Mouse (Mus musculus): ENCODE data around the gene Itpkc.

The Itpkc gene

DNA sequence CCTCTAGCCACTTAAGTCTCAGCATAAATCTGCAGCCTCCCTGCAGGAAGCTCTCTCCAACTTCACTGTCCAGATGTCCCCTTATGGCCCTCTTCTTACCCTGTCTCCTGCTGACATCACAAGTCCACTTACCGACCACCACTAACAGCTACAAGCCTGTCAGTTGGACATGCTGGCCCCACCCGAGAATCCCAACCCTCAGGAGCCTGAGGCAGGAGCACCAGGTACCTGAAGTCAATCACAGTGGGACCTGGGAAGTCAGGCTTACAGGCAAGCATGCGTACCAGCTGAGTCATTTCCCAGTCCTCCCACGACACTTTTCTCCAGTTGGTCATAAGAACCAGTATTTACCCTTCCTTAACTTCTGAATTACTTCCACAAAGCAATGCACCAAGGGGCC is 34.7 kb downstream of the Itpkc start:
- DNase-seq (ENCODE audit: low read depth, low spot score) = no peak

DNA sequence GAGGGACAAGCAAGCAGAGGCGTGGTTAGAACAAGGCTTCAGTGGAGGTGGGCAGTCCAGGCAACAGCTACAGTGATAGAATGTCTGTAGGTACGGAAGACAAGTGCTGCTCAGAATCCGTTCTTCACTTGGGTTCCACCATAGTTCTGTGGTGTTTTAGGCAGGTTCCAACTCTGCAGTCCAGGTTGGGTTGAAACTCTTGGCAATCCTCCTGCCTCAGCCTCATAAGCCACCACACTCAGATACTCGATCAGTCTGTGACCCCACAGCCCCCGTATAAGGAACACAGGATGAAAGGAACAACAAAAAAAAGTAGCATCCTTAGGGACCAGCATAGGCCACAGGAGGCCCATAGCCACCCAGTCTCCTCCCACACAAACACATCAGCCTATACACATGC is 36.0 kb downstream of the Itpkc start:
- no peak for DNase-seq (ENCODE audit: low read depth, low spot score)

DNA sequence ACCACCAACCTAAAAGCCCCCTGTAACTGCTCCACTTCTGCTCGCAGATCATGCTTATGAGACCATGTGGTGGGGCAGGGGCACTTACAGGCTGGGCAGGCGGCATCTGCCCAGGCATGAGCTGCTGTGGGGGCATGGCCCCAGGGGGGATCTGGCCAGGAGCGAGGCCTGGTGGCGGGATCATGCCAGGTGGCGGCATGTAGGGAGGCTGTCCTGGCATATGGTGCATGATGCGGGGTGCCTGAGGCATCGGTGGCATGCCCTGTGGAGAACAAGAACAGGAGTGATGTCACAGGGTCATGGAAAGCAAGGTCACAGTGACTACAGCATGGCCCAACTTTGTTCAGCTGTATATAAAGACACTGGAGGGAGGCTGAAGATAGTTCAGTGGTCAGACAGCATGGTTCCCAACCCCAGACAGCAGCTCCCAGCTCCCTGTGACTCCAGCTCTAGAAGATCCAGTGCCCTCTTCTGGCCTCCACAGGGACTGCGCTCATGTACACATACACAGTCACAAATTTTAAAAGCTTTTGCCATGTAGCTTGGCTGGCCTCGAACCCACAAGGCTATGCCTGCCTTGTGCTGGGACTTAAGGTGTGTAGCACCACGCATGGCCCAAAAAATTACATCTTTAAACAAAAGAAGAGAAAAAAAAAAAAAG is 39.1 kb downstream of the Itpkc start:
- no peak for DNase-seq (ENCODE audit: low read depth, low spot score)

DNA sequence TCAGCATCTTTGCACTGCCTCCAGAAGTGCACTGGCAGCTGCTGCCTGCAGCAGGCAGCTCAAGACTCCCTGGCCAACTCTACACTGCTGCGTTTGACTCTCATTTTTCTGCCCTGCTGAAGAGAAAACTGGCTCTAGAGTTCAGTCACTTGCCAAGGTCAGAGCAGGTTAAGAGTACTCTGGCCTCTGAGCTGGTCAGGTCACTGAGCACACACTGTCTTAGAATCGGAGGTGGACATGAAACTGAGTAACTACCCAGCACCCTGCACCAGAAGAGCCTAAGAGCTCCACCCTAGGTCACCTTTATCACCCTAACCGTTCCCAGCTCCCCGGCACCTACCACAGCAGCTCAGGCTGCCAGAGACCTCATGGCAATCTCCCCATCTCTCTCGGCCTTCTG is 42.5 kb downstream of the Itpkc start:
- DNase-seq (ENCODE audit: low read depth, low spot score) = no peak

DNA sequence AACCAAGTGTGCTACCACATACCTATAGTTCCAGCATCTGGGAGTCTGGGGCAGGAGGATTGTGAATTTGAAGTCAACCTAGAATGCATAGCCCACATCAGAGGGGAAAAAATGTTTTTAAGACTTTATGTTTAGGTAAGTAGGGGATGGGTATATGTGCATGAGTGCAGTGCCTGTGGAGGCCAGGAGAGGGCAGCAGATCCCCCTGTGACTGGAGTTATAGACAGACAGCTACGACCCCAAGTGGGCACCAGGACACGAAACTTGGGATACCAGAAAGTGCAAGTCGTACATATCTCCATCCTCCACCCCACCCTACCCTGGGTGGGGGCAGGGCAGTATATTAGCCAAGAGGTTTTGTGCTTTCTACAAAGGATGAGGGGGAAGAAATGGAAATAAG is 43.5 kb downstream of the Itpkc start:
- DNase-seq (ENCODE audit: low read depth, low spot score) = no peak

DNA sequence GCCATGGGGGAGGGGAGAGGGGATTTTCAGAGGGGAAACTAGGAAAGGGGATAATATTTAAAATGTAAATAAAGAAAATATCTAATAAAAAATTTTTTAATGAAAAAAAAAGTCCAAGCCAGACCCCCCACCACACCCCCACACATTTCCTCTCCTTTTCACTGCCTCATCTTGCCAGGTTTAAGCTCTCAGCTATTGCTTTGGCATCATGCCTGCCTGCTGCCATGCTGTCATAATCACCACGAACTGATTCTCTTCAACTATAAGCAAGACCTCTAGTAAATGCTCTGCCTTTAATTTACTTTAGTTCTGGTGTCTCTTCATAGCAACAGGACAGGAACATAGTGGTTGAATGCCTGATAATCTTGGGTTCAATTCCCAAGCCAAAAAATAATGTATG is 46.0 kb downstream of the Itpkc start:
- DNase-seq (ENCODE audit: low read depth, low spot score) = no peak

DNA sequence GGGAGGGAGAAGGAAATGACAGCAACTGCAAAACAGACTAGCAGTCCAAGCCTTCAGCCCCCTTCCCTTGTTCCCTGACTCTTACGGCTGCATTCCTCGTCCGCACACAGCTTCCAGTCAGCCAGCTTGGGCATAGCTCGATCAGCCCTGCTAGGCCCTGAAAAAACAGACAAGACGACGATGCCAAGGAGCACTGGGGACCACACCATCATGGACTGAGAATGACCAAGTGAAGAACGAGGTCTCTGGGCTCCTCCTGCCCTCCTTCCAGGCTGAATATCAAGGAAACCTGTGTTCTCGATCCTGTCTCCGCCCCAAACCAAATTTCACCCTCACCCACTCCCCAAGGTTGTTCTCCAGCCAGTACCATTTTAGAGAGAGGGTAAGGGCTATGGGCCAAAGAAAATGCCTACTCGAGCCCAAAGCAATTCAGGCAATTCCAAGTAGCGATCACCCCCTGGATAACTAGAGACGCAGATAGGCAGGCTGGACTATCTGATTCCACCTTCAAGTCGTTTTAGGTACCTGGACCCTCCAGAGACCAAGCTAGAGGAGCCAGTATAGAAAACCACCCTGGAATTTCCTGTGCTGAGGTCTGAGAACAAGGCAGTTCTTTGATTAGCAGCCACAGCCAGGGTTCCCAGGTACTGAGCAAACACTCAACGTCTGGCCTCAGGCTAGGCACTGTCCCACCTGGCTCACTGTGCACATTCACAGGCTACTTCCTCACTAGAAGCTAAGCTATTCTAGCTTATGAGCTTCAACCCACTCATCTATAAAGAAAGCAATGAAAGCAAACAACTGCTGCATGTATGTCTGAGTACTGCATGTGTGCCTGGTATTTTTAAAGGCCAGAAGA is 47.4 kb downstream of the Itpkc start, which contains the start of the genes Gm21983 and Mia:
Gene Gm21983, minus strand, starts transcription at position 250 of the 859 bp plus-strand sequence.
Gene Mia, minus strand, starts transcription at position 321 of the 859 bp plus-strand sequence.
- no peak for DNase-seq (ENCODE audit: low read depth, low spot score)

DNA sequence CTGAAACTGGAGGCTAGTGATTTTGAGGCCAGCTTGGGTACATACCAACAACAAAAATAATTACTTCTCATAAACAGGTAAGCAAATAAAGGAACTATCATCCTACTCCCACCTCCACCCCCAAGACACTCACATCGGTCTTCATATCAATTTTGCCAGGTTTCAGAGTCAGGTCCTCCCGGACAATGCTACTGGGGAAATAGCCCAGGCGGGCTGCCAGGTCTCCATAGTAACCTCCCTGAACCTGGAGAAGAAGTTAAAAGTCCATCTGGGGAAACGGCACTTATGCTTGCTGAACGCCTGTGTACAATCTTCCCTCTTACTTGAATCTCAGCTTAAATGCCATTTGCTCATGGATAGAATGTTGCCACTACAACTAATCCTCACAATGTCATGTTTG is 48.4 kb downstream of the Itpkc start:
- DNase-seq (ENCODE audit: low read depth, low spot score) = no peak

DNA sequence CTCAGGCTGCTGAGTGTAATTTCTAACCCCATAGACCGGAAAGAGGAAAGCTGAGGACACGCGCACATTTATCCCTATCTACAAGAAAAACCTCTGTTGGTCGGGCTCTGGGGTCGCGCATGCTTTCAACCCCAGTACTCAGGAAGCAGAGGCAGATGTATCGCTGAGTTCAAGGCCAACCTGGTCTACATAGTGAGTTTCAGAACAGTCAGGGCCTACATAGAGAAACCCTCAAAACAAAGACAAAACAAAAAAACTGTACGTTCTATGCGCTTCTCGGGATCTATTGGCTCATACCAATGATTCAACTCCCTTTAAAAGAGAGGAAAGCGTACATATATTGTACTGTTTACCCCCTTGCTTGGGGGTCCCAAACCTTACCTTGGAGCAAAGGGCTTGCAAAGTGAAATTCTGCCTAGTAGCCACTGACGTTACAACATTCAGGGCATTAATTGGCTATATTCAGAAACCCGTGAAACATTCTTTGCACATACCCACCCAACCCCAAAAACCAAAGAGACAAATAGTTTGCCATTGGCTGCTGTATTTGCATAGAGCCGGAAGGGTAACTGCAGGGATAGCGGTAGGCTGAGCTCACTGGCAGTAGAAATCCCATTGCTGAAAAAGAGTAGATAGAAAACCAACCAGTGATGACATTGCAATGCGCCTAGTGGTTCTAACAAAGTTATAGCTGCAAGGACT is 49.1 kb downstream of the Itpkc start:
- no peak for DNase-seq (ENCODE audit: low read depth, low spot score)

DNA sequence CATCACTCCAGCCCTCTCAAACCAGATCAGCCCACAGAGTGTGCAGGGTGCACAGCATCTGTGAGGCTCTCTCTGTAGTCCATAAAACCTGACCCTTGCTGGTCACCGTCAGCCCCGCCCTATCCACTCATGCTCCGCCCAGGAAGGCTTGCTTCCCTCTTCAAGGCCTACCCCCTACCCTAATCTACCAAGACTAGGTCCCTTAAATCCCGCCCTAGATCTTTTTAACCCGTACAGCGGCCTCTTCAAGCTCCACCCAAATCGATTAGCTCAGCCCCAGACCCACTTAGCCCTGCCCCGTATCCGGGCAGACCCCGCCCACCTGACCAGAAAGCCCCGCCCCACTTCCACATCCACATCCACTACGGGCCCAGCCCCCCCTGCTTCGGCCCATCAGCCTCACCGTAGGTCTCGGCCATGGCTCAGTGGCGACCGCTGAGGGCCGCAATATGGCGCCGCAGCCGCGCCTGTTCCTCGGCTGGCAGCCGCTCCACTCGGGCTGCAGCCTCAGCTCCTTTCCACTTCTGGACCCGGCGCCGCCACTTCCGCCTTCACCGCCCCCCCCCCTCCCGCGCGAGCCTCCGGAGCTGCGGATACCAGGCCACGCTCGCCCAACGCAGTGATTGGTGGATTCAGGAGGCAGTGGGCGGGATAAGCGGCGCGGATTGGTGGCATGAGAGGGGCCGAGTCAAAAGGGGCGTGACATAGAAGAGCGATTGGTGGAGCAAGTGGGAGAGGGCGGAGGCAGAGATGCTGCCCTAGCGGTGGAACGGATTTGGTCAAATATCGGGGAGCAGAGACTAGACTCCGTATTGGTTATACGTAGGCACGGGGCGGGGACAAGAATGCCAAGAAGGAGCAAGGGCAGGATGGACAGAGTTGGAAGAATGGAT is 49.9 kb downstream of the Itpkc start, which contains the start of gene Rab4b:
Gene Rab4b, minus strand, starts transcription at position 573 of the 893 bp plus-strand sequence.
- DNase-seq (ENCODE audit: low read depth, low spot score) = peak; percentile 99

DNA sequence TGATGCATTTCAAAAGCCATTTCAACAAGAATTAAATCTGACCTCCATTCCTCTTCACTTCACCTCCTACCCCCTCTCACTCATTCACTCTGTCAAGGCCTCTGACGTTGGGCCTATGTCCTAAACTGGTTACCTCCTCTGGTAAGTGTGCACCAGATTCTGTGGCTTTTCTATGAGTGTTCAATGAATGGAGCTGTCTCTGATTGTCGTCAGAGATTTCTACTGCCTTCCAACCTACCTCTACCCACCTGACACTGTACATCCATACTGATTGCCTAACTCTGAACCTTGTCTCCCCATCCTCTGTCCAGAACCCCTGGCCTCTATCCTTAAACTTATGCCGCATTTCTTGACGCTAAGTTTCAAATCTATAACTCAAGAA is 50.5 kb downstream of the Itpkc start:
- DNase-seq (ENCODE audit: low read depth, low spot score) = no peak

DNA sequence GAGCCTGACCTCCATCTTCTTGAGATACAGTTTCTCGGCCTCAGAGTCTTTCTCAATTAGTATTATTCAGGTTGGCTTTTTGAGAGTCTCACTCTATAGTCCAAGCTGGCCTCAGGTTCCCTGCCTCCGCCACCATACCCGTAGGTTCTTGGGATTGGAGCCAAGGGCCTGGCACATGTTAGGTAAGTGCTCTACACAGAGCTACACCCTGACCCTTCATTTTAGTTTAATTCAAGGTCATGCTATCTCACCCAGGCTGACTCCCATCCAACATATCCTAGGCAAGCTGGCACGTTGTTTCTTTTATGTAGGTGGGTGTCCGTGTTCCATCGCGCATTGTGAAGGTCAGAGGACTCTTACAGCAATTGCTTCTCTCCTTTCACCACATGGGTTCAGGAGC is 53.6 kb downstream of the Itpkc start:
- no peak for DNase-seq (ENCODE audit: low read depth, low spot score)

DNA sequence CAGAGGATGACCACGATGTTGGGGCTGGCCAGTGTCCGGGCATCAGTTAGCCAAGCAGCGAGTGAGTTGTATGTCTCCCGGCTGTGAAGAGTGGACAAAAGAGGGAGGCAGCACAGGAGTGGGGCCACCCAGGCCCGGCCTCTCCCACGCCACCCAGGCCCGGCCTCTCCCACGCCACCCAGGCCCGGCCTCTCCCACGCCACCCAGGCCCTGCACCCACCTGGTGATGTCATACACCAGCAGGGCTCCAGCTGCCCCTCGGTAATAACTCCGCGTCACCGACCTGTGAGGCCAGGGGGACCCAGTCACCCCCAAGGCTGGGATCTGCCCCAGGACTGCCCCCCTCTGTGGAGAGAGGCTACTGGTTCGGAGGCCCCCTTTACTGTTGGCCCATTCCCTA is 54.0 kb downstream of the Itpkc start:
- no peak for DNase-seq (ENCODE audit: low read depth, low spot score)

DNA sequence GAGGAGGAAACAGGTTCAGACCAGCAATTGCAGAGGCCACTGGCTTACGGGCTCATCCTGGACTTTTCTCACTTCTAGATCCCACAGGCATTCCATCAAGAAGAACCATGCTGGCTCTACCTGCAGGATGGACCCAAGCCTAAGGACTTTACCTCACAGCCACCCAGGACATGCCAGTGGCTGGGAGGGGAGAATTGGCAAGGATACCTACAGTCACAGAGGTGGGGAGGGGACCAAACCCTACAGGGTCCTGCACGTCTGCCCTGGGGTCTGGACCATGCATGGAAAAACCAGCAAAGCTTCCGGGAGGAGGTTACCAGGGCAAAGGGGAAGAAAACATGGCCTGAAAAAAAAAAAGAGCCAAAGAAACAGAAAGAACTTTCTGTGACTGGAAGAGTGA is 57.5 kb downstream of the Itpkc start:
- no peak for DNase-seq (ENCODE audit: low read depth, low spot score)

DNA sequence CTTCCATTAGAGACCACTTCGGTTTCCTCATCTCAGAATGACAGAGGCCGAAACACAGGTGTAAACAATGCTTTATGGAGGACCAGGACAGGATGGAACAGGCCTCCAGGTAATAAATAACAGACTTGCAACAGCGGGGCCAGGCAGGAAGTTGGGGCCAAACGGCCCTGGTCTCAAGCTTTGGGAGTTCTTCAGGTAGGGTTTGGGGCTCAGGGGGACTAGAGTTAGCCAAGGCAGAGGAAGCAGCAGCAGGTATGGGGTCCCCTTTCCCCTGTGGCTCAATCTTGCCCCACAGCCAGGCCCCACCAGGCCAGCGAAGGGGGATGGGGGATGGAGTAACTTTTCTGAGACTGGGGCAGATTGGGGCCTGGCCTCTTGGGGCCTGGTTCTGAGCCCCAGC is 60.1 kb downstream of the Itpkc start:
- no peak for DNase-seq (ENCODE audit: low read depth, low spot score)

DNA sequence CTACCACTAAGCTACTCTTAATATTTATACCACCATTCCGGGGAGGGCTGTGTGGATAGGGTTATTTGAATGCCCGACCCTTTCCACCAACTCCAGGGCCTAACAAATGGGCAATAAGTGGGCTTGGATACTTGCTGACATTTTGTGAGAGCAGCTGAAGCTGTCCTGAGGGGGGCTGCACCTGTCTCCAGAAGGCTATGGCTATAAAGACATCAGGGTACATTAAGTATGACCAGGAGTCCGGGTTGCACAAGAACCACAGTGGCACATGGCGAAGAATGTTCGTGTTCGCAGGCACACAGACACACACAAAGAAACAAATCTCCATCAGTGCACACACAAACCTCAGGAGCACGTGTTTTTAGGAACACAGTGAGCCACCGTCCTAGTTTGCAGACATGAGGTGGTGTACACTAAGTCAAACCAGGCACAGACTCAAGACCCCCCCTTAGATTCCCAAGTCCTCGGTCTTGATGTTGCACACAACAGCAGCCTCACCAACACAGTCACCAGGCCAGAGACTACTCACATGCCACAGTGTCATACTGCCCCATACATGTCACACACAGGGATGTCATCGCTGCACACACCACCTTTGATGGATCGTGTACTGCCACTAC is 60.9 kb downstream of the Itpkc start:
- DNase-seq (ENCODE audit: low read depth, low spot score) = no peak

DNA sequence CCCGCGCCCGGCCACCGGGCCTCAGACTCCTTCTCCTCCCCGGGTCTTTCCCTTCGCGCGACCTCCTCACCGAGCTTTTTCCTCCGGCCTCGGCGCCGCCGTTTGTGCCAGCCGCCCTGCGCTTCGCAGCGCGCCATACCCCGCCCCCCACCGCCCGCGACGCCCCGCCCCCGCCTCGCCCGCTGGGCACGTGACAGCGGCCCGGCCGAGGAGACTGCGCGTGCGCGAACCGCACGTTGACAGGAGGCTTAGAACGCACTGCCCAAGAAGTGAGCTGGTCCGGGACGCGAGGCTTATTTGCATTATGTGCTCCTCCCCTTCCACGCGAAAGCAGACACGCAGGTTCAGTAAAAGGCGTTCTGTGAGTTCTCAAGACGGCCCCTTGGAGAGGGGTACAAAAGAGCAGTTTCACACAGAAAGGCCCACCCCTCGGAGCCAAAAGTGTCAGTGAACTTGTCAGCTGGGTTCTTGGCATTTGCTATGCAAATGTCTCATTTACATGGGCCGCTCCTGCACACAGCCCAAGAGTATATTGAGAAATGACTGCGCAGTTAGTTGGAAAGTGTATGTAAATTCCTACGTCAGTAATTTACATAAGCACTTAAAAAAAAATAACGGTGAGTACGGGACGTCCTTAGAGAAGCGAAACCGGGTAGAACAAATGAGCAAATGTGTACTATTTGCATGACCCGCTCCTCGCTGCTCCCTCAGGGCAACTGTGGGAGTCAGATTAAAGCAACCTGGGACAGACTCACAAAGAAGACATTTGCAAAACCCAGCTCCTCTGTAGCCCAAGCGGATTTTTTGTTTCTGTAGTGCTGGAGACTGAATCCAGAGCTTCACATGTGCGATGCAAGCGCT is 61.6 kb downstream of the Itpkc start, which contains the start of gene Egln2:
Gene Egln2, minus strand, starts transcription at position 189 of the 861 bp plus-strand sequence.
- DNase-seq (ENCODE audit: low read depth, low spot score) = peak; percentile 91

DNA sequence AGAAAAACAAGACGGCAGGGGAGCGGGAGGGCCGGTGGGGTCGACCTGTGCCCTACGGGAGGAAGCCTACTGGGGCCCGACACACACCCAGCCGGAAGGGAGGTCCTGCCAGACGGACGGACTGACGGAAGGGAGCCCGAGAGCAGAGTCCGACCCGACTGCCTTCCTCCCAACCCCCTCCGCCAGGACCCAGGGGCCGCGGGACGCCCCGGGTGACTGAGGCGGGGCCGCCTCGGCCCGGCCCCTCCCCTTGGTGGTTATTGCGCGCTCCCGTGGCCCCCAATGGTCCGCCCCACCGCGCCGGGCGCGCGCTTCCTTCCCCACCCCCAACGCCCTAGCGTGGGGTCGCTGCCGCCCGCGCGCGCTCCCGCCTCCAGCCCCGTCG is 62.2 kb downstream of the Itpkc start:
- no peak for DNase-seq (ENCODE audit: low read depth, low spot score)

DNA sequence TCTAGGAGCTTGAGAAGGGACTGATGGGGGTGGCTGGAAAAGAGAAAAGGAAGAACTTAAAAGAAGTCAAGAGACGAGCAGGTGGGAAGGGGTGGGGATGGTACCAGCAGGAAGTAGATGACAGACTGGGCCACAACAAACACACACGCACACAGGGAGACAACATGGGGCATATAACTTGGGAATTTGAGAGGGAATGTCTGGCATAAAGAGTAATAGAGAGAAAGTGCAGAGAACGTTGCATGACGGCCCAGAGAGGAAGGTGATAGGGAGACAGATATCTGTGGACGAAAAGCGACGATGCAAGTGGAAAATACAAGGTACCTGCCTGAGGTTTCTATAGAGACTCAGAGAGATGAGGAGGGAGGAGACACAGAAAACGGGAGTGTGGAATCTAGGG is 62.8 kb downstream of the Itpkc start:
- DNase-seq (ENCODE audit: low read depth, low spot score) = no peak

All from telencephalon, adult 2 months (tissue).